Mouse (Mus musculus) heart, embryonic 11.5 days (tissue): ENCODE measurements around the gene Clstn1. TPM values are rescaled to one million over a fixed set of nuclear protein-coding genes. Genes with fewer than 3 reads are reported as not detected.

ENCODE experiments used
- ATAC-seq: fragments of 200-750 bp; cut with Nextera tagmentation; replicated peaks from 2 replicates; pipeline ENCODE4 v1.8.0; 2017; ENCODE audit warnings: moderate library complexity; ENCODE audit not compliant: insufficient number of reproducible peaks, low FRiP score, low TSS enrichment
- H3K27ac ChIP-seq: fragments of 300-500 bp; sonication (generic); 2 replicates; pipeline ENCODE4 v1.5.1; 2014; ENCODE audit warnings: mild to moderate bottlenecking, low read depth, low read length
- H3K27me3 ChIP-seq: fragments of 300-500 bp; sonication (generic); 2 replicates; pipeline ENCODE4 v1.6.1; 2014; ENCODE audit warnings: mild to moderate bottlenecking, low read length, mixed read lengths; ENCODE audit not compliant: control insufficient read depth, insufficient read depth
- H3K36me3 ChIP-seq: fragments of 300-500 bp; sonication (generic); 2 replicates; pipeline ENCODE4 v1.6.1; 2014; ENCODE audit warnings: mild to moderate bottlenecking, low read length, moderate library complexity, mixed read lengths; ENCODE audit not compliant: control insufficient read depth, insufficient read depth
- H3K4me1 ChIP-seq: fragments of 300-500 bp; sonication (generic); 2 replicates; pipeline ENCODE4 v1.6.1; 2014; ENCODE audit warnings: low read length; ENCODE audit not compliant: control insufficient read depth, insufficient read depth
- H3K4me2 ChIP-seq: fragments of 300-500 bp; sonication (generic); 2 replicates; pipeline ENCODE4 v1.6.1; 2014; ENCODE audit warnings: mild to moderate bottlenecking, moderate library complexity
- H3K4me3 ChIP-seq: fragments of 300-500 bp; sonication (generic); 2 replicates; pipeline ENCODE4 v1.5.1; 2014; ENCODE audit warnings: low read depth, low read length
- H3K9ac ChIP-seq: fragments of 300-500 bp; sonication (generic); 2 replicates; pipeline ENCODE4 v1.6.1; 2014; ENCODE audit warnings: mild to moderate bottlenecking, low read depth, low read length, moderate library complexity
- H3K9me3 ChIP-seq: fragments of 300-500 bp; sonication (generic); replicated peaks from 2 replicates; pipeline ENCODE4 v1.6.1; 2016; ENCODE audit warnings: low read length; ENCODE audit not compliant: control insufficient read depth
- WGBS: fragments of 180-500 bp; shearing (Covaris S2); extraction: QIAGEN DNeasy Blood & Tissue Kit; methylation state at CpG from one replicate; pipeline ENCODE4 v1.1.7; 2014; ENCODE audit not compliant: insufficient replicate concordance; 5-methylcytosine and 5-hydroxymethylcytosine counted together
- polyA plus RNA-seq: library from polyadenylated mRNA; unstranded; fragments of >200 nt; fragmentation: Nextera tagmentation; extraction: Ambion mirVana; gene quantifications from 2 replicates; pipeline ENCODE4 v1.2.1, GENCODE M21; 2014

Gene Clstn1
- polyA plus RNA-seq, 1 experiment from 2014 or later = 12.3 TPM

DNA sequence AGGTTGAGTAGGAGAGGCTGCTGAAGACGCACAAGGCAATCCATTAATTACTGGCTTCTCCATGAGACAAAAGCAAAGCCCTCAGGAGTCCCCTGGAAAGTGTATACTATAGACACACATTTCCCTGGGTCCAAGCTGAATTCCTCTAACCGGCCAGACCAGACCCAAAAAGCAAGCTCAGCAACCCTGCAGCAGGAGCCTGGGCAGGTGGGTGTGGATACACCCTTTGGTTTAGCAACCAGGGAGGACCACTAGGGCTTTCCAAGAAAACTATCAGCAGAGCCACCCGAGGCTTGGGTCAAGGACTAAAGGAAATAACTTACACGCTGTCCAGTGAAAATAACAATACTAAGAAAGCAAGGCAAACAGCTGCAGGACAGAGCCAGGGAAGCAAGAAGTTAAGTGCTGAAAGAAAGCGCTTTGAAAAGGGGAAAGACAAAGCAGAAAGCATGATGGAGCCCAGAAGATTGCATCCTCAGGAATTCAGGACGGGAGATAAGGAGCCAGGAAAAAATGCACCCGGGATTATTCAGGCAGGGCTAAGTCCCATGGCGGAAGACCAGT, 88.6 kb downstream of the Clstn1 start:
- Histone ChIP-seq H3K4me1 (peaks cover 6% of the 10 kb centered on the region; the same call in 1 of the 2 replicates), H3K9ac (no peak overlapping the region), H3K4me3 (peak overlapping the region; percentile 66), H3K36me3 (no peaks in the 10 kb centered on the region), H3K4me2 (peak overlapping the region; percentile 93), H3K9me3 (0 out of 2 replicates have a peak, but pooled peaks cover 3% of the 10 kb centered on the region), H3K27me3 (peaks cover 19% of the 10 kb centered on the region), H3K27ac (no peak overlapping the region)
- ATAC-seq = no peak
- 8% methylated on average over 8 of the region's 8 CpGs for WGBS

DNA sequence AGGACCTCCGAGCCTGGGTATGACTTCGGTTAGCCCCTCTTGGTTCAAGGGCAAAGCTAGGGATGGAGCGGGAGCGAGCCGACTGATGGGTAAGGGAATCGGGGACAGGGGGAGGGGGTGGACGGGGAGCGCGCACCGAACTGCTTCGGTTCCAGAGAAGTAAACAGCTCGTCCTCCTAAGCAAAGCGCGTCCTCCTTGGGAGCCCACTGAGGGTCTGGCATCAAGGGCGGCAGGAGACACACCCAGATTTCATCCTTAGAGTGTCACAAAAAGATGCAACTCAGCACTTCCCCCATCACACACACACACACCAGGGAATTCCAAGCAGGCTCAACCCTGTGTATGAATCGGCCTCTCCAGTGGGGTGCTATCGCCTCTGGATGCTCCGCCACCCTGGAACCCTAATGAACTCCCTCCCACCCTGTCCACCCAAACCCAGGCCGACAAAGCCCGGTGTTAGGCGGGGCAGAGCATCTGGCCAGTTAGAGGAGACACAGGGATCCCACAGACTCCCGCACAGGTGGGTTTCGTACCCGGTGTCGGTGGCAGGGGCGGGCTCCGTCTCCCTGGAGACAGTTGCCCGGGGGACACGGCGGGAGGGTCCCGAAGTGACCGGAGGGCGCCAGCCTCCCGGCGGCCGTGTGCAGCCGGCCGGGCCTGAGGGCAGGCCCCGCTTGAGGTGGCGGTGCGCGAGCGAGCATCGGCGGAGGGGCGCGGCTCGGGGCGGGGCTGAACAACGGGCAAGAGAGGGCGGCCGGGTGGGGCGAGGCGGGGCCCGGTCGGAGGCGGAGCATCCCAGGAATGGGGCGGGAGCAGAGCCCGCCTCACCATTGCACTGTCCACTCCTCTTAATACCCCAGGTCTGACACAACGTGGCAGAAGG, 89.4 kb downstream of the Clstn1 start:
- 0 out of 2 replicates have a peak, but pooled peaks cover 3% of the 10 kb centered on the region for H3K9me3 ChIP-seq
- WGBS = under 1% methylated on average over 56 of the region's 60 CpGs
- H3K36me3 ChIP-seq = no peaks in the 10 kb centered on the region
- H3K27ac ChIP-seq = no peak overlapping the region
- peak overlapping the region; percentile 66 for H3K4me3 ChIP-seq
- peak overlapping the region; percentile 64; the same call in 1 of the 2 replicates for H3K9ac ChIP-seq
- peak overlapping the region; percentile 93 for H3K4me2 ChIP-seq
- peak; percentile 87 for ATAC-seq
- H3K27me3 ChIP-seq = peaks cover 19% of the 10 kb centered on the region
- H3K4me1 ChIP-seq = peaks cover 6% of the 10 kb centered on the region; the same call in 1 of the 2 replicates

DNA sequence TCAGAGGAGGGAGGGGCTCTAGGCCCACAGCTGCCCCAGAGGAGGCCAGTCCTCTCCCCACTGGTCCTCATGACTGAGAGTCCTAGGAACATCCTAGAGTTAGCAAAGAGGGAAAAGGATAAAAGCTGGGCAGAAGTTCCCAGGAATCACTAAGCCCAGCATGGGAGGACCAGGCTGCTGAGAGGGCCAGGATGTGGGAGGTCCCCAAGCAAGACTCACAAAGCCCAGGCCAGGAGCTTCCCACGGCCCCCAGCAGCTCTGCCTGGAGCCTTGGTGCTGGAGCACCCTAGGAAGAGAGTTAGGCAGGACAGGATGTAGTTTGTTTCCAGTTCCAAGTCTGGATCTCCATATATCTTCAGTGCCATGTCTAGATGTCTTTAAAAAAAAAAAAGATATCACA, 91.7 kb downstream of the Clstn1 start:
- Histone ChIP-seq H3K27ac (no peak overlapping the region), H3K36me3 (no peaks in the 10 kb centered on the region), H3K4me2 (no peak overlapping the region), H3K9me3 (no peaks in the 10 kb centered on the region), H3K4me1 (peaks cover 6% of the 10 kb centered on the region; the same call in 1 of the 2 replicates), H3K9ac (no peak overlapping the region), H3K4me3 (no peak overlapping the region), H3K27me3 (peaks cover 19% of the 10 kb centered on the region)
- no peak for ATAC-seq
- WGBS = 53% methylated on average over 1 of the region's 1 CpGs

DNA sequence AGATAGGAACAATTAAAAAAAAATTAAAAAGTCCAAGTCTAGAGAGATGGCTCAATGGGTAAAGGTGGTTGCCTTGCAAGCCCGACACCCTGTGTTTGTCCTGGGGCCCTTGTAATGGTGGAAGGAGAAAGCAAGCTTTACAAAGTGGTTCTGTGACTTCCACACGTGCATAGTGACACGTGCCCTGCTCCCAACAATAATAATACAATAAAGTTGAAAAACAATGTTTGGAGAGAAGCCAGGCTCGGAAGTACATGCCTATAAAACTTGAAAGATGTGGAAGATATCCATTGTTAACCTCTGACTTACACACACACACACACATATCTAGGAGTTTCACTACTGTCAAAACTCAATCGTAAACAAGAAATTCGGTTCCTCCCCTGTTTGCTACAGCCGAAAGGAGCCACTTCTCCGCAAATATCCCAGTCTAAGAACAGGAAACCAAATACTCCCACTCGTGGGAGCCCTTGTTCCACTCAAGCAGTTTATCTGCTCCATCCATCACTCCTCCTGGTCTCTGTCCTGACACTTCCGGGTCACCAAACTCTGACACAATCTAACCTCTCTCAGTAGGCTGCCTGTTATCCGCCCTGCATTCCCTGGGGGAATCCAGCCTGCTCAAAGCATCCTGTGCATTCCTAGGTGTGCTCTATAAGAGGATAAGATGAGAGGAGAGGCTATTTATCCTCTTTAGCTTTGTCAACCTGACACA, 92.9 kb downstream of the Clstn1 start:
- 66% methylated on average over 11 of the region's 11 CpGs for WGBS
- H3K4me1 ChIP-seq = peaks cover 6% of the 10 kb centered on the region; the same call in 1 of the 2 replicates

DNA sequence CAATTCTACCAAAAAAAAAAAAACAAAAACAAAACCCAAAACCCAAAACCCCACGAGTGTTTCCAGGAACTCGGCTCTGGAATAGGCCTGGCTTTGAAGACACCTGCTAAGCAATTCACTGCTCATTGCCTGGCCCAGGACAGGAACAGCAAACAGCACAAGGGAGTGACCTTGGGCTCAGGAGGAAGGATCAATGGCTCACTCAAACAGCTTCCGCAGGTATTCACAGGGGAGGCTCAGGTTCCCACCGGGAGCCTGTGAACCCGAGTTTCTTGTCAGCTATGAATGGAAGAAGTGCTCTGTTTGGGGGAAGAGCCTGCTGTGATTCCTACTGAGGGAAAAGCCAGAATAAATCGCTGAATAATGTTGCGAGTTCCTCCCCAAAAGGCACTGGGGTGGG, 97.6 kb downstream of the Clstn1 start:
- Histone ChIP-seq H3K36me3 (no peaks in the 10 kb centered on the region), H3K4me3 (no peak overlapping the region), H3K9me3 (no peaks in the 10 kb centered on the region), H3K27ac (no peak overlapping the region), H3K4me2 (no peak overlapping the region), H3K4me1 (no peaks in the 10 kb centered on the region), H3K27me3 (peaks cover 2% of the 10 kb centered on the region; the same call in 1 of the 2 replicates), H3K9ac (no peak overlapping the region)
- no peak for ATAC-seq
- 15% methylated on average over 7 of the region's 7 CpGs for whole genome bisulfite sequencing

More for the DNA sequence above, 92.9 kb downstream of the Clstn1 start:
- no peak overlapping the region for H3K9ac ChIP-seq
- no peak overlapping the region for H3K27ac ChIP-seq
- H3K27me3 ChIP-seq = peaks cover 17% of the 10 kb centered on the region
- ATAC-seq = no peak
- no peak overlapping the region for H3K4me3 ChIP-seq
- no peaks in the 10 kb centered on the region for H3K9me3 ChIP-seq
- no peaks in the 10 kb centered on the region for H3K36me3 ChIP-seq
- H3K4me2 ChIP-seq = no peak overlapping the region

DNA sequence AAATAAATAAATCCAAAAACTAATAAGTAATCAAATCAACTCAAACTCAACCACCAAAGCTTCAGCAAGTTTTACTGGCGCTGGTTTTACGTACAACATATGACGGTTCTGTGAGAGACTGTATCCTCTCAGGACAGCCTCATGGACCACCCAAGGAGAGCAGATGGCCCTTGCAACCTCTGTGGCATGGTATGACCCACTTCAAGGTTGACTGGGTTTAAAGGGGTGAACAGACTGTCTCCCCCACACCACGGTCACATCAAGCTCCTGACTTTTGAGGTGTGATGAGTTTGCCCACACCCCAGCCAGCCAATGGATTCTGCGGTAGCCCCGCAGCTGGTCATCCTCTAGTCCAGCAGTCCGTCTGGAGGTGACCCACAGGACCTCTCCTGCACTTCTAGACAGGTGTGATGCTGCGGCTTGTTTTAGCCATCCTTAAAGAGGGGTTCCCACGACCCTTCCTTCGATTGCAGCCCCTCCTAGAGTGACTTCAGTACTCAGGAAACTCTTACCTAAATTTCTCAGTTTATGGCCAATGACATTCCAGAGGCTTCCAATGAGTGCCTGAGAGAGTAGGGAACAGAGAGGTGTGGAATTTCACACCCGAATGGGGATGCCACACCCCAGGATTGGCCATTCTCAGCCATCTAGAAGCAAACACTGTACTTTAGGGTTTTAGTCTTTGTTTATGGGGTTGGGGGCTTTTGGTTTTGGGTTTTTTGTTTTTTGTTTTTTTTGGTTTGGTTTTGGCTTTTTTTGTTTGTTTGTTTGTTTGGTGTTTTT, 98.8 kb downstream of the Clstn1 start:
- Histone ChIP-seq H3K9ac (no peak overlapping the region), H3K9me3 (no peaks in the 10 kb centered on the region), H3K4me2 (no peak overlapping the region), H3K4me1 (no peaks in the 10 kb centered on the region), H3K27me3 (peaks cover 2% of the 10 kb centered on the region; the same call in 1 of the 2 replicates), H3K27ac (no peak overlapping the region), H3K4me3 (no peak overlapping the region), H3K36me3 (no peaks in the 10 kb centered on the region)
- WGBS = 71% methylated on average over 11 of the region's 11 CpGs
- no peak for ATAC-seq

DNA sequence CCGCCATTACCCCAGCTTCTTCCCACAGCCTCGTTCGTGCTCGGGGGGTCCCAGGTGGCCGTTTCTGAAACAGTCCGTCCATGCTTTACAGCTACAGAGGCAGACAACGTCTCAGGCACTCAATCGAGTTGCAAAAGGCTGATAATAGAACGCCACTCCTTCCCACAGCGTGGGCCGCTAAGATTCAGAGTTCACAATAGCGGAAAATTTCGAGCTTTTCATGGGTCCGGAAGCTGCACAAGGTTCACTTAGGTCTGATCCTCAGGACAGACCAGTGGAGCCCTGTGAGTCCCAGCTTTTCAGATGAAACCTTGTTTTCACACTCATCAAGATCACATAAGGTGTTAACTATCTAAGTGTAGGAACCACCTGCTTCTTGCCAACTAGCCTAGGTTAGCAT, 102.6 kb downstream of the Clstn1 start:
- H3K27me3 ChIP-seq = 0 out of 2 replicates have a peak, but pooled peaks cover 4% of the 10 kb centered on the region
- peaks cover 8% of the 10 kb centered on the region for H3K4me1 ChIP-seq
- no peaks in the 10 kb centered on the region for H3K36me3 ChIP-seq
- H3K27ac ChIP-seq = no peak overlapping the region
- no peak overlapping the region for H3K4me2 ChIP-seq
- no peak for ATAC-seq
- no peak overlapping the region for H3K4me3 ChIP-seq
- no peak overlapping the region for H3K9ac ChIP-seq
- 78% methylated on average over 14 of the region's 14 CpGs for WGBS
- no peaks in the 10 kb centered on the region for H3K9me3 ChIP-seq
